Mouse (Mus musculus) hindbrain, embryonic 10.5 days (tissue): ENCODE data around the gene Spon2. TPM values are rescaled to one million over a fixed set of nuclear protein-coding genes. Genes with fewer than 3 reads are reported as not detected.

Source experiments
- DNase-seq: peaks from one replicate; pipeline ENCODE4 v3.0.0-alpha.2; 2017; ENCODE audit warnings: low spot score
- H3K27ac ChIP-seq: fragments of 300-500 bp; sonication (generic); 2 replicates; pipeline ENCODE4 v1.5.1; 2016; ENCODE audit warnings: mild to moderate bottlenecking, moderate library complexity
- H3K27me3 ChIP-seq: fragments of 300-500 bp; sonication (generic); 2 replicates; pipeline ENCODE4 v1.6.1; 2016; ENCODE audit warnings: mild to moderate bottlenecking; ENCODE audit not compliant: poor library complexity, insufficient read depth, severe bottlenecking
- H3K36me3 ChIP-seq: fragments of 300-500 bp; sonication (generic); 2 replicates; pipeline ENCODE4 v1.6.1; 2016; ENCODE audit warnings: mild to moderate bottlenecking, moderate library complexity
- H3K4me1 ChIP-seq: fragments of 300-500 bp; sonication (generic); replicated peaks from 2 replicates; pipeline ENCODE4 v1.6.1; 2016; ENCODE audit warnings: mild to moderate bottlenecking
- H3K4me3 ChIP-seq: fragments of 300-500 bp; sonication (generic); 2 replicates; pipeline ENCODE4 v1.5.1; 2016; ENCODE audit warnings: mild to moderate bottlenecking, moderate library complexity
- H3K9me3 ChIP-seq: fragments of 300-500 bp; sonication (generic); 2 replicates; pipeline ENCODE4 v1.6.1; 2016; ENCODE audit warnings: mild to moderate bottlenecking, moderate library complexity
- WGBS: fragments of 180-500 bp; shearing (Covaris S2); methylation state at CpG from one replicate; pipeline ENCODE4 v1.1.7; 2016; 5-methylcytosine and 5-hydroxymethylcytosine counted together
- polyA plus RNA-seq: library from polyadenylated mRNA; unstranded; fragments of >200 nt; fragmentation: Nextera tagmentation; extraction: Ambion mirVana; gene quantifications from 2 replicates; pipeline ENCODE4 v1.2.1, GENCODE M21; 2016

Gene Spon2
- 3.1 and 4.6 TPM in 2 replicates for polyA plus RNA-seq

DNA sequence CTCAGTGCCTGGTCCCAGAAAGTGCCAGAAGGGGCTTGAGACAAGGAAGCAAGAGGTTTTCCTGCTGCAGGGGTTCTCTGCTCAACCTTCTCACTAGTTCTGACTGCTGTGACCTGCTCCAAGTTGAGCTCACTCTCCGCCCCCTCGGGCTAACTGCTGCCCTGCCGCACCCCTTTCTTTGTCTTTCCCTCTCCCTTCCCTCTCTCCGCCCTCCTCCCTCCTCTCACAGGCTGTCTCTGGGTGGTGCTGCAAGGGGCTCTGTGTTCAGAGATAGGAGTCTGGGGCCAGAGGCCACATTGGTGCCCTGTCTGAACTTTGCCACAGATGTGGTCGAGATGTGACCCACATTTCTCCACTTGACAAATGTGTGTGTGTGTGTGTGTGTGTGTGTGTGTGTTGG is at the start of gene Spon2:
Spon2 (minus strand) TSS at position 375 of the 400 bp plus-strand sequence.
- H3K27me3 ChIP-seq = no peaks in the 10 kb centered on the region
- H3K27ac ChIP-seq = peak within 1 kb of the TSS; percentile 72
- no peaks in the 10 kb centered on the region for H3K36me3 ChIP-seq
- no peaks in the 10 kb centered on the region for H3K9me3 ChIP-seq
- DNase-seq = peak; percentile 38
- WGBS = 15% methylated on average over 5 of the region's 5 CpGs
- H3K4me1 ChIP-seq = peaks cover 60% of the 10 kb centered on the region
- H3K4me3 ChIP-seq = no peak within 1 kb of the TSS

DNA sequence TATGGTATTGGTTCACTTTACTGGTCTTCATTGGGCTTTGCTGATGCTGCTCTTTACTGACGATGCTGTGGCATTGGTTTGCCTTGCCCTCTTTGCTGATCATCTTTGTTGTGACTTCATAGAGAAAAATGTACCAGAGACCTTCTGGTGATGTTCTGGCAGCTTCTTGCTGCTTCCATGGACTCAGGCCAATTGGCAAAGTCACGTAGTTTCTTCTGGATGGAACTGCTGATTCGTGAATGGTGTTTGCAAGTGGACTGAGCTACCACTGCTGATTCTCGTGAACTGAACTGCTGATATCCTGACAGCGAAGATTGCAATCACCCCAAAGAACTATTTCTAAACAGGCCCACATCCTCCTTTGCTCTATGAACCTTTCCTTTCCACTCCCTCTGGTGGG is 36.2 kb upstream of the Spon2 start:
- peaks cover 100% of the 10 kb centered on the region for H3K36me3 ChIP-seq
- H3K27ac ChIP-seq = no peak overlapping the region
- H3K4me1 ChIP-seq = no peaks in the 10 kb centered on the region
- no peaks in the 10 kb centered on the region for H3K9me3 ChIP-seq
- WGBS = 93% methylated on average over 5 of the region's 5 CpGs
- H3K4me3 ChIP-seq = no peak overlapping the region
- H3K27me3 ChIP-seq = no peaks in the 10 kb centered on the region
- DNase-seq = no peak

DNA sequence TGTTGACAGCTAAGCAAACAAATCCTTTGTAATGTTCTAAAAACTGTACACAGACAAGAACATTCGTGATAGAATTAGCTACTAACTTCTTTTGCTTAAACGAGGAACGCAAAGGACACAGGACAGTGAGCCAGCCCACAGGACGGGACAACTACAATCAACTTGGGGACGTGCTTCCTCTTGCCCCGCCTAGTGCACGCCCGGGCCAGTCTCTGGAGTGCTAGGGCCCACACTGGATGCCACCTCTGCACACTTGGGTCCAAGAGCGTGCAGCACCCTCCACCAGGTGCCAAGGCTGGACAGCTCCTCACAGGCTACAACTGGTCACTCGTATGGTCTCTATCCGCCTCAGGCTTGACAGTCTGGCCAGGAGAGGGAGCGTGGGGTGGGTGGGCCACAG is 29.9 kb upstream of the Spon2 start:
- WGBS = 91% methylated on average over 12 of the region's 12 CpGs
- no peak for DNase-seq
- Histone ChIP-seq H3K9me3 (no peaks in the 10 kb centered on the region), H3K27me3 (no peaks in the 10 kb centered on the region), H3K27ac (no peak overlapping the region), H3K4me3 (no peak overlapping the region), H3K36me3 (peaks cover 99% of the 10 kb centered on the region), H3K4me1 (no peaks in the 10 kb centered on the region)

DNA sequence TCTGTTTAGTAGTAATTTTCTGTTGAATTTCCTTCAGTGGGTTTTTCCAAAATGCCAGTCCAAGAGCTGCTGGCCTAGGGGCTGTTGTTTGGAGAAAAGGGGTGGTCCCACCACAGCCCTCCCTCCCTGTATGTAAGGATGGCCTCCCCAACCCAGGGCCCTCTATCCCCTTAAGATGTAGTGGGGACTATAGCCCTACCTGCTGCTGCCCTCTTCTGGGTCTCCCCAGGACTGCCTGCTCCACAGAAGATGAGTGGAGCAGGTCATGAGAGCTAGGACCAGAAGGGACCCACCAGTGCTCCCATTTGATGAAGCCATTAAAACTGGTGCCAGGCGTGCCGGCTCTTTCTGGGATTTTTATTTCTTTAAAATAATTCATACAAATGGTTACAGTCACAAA is 29.1 kb upstream of the Spon2 start:
- DNase-seq = peak; percentile 14
- no peaks in the 10 kb centered on the region for H3K9me3 ChIP-seq
- peaks cover 99% of the 10 kb centered on the region for H3K36me3 ChIP-seq
- no peaks in the 10 kb centered on the region for H3K27me3 ChIP-seq
- 95% methylated on average over 2 of the region's 2 CpGs for WGBS
- no peak overlapping the region for H3K27ac ChIP-seq
- H3K4me1 ChIP-seq = no peaks in the 10 kb centered on the region
- H3K4me3 ChIP-seq = no peak overlapping the region

DNA sequence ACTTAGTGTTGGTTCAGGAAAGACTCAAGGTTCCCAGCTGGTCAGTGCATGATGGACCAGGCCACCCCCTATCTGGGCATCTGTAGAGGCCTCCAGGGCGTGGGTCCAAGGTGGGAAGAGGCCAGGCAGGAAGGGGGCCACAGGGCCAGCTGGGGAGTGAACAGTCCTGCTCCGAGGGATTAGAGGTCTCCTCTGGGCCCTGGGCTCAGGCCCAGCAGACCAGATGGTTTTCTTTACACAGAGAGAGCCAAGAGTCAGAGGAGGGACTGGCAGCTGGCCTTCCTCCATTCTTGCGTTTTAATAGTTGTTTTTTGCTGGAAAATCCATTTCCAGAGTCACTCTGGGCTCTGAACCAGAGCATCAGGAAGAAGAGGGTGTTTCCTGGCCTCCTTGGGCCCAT is 27.4 kb upstream of the Spon2 start:
- WGBS = 83% methylated on average over 3 of the region's 3 CpGs
- H3K27ac ChIP-seq = no peak overlapping the region
- DNase-seq = no peak

DNA sequence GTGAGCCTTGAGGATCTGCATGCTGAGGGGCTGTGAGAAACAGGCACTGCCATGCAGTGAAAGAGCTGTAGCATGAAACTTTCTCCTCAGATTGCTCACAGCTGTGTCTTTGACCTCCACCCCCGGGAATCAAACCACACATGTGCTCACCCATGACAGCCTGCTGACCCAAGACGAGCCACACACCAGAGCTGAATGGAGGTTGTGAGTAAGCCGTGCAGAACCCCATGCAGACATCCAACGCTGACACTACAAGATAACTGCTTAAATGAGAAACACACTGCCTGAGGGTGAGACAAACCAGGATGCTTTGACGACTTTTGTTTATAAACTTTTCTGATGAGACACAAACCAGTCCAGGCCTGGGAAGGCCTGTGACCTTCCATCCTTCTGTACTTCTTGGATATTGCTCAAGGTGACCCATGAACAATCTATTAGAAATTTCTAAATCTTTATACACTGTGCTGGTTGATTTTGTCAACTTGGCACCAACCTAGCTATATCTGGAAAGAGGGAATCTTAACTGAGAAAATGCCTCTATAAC is 26.2 kb upstream of the Spon2 start:
- no peak for DNase-seq
- Histone ChIP-seq H3K4me1 (no peaks in the 10 kb centered on the region), H3K36me3 (peaks cover 84% of the 10 kb centered on the region), H3K27me3 (no peaks in the 10 kb centered on the region), H3K9me3 (no peaks in the 10 kb centered on the region), H3K4me3 (no peak overlapping the region), H3K27ac (no peak overlapping the region)
- 77% methylated on average over 5 of the region's 5 CpGs for WGBS

More for the DNA sequence above, 27.4 kb upstream of the Spon2 start:
- Histone ChIP-seq H3K36me3 (peaks cover 96% of the 10 kb centered on the region), H3K27me3 (no peaks in the 10 kb centered on the region), H3K4me1 (no peaks in the 10 kb centered on the region), H3K4me3 (no peak overlapping the region), H3K9me3 (no peaks in the 10 kb centered on the region)

DNA sequence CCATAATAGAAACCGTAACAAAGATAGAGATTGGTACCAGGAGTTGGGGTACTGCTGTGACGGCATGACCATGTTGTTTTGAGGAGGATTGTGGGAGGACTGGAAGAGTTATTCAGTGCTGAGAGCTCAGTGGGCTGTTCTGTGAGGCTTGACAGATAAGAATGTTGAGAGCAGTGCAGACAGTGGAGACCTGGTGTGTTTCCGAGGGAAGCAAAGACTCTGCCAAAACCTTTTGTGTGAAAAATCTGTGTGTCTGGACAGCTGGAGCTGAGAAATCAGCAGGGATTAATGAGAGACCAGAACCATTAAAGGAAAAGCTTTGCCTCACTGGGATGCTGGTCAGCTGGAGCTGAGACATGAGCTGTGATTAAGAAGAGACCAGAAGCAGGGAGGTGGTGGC is 21.7 kb upstream of the Spon2 start:
- peaks cover 39% of the 10 kb centered on the region for H3K36me3 ChIP-seq
- no peaks in the 10 kb centered on the region for H3K9me3 ChIP-seq
- H3K4me3 ChIP-seq = no peak overlapping the region
- no peak overlapping the region for H3K27ac ChIP-seq
- WGBS = 69% methylated on average over 3 of the region's 3 CpGs
- H3K27me3 ChIP-seq = no peaks in the 10 kb centered on the region
- H3K4me1 ChIP-seq = 0 out of 2 replicates have a peak, but pooled peaks cover 4% of the 10 kb centered on the region
- no peak for DNase-seq

DNA sequence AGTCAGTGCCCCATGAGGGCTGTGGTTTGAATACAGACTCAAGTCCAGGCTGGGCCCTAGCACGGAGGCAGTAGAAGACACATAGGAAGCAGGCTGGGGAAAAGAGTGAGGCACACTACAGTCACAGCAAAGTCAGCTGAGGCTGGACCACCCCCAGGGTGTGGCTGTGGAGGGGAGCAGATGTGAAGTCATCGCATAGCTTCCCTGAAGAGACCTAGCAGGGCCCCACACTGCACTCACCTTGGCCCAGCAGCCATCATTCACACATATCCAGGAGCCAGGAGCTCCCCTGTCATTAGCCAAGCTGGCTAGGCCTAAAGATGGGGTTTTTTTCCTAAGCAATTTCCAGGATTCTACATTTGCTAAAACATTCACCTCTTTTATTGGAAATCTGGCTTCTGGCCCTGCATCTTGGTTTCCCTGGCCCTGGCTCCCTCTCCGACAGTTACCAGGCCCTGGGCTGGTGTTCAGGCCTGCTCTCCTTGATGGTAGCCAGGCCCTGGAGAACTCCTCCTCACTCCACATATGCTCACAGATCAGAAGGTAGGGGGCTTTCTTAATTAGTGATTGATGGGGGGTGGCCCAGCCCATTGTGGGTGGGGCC is 21.0 kb upstream of the Spon2 start:
- Histone ChIP-seq H3K4me3 (no peak overlapping the region), H3K36me3 (peaks cover 32% of the 10 kb centered on the region), H3K9me3 (no peaks in the 10 kb centered on the region), H3K27ac (0 out of 2 replicates have a peak overlapping the region, but pooled peaks have one; percentile 12), H3K27me3 (no peaks in the 10 kb centered on the region), H3K4me1 (0 out of 2 replicates have a peak, but pooled peaks cover 4% of the 10 kb centered on the region)
- no peak for DNase-seq
- WGBS = 80% methylated on average over 3 of the region's 3 CpGs

DNA sequence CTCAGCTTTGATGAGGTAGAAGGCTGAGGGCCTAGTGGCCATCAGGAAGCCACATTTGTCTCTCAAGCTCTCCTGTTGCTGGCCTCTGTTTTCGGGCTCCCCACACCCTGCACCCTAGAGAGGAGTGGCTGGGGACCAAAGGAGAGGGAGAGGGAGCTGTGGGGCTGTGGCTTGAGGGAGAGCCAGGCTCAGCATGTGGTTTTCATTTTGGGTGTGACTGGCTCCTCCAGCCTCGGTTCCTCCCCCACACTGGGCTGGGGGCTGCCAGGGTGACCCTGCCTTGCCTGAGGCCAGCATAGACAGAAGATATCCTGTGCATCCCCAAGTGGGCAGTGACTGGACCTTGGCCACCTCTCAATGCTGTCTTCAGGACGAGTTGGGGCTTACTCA is 20.0 kb upstream of the Spon2 start:
- WGBS = 63% methylated on average over 3 of the region's 3 CpGs
- no peak for DNase-seq
- H3K36me3 ChIP-seq = peaks cover 22% of the 10 kb centered on the region
- no peaks in the 10 kb centered on the region for H3K9me3 ChIP-seq
- 0 out of 2 replicates have a peak, but pooled peaks cover 4% of the 10 kb centered on the region for H3K4me1 ChIP-seq
- H3K4me3 ChIP-seq = no peak overlapping the region
- H3K27ac ChIP-seq = 0 out of 2 replicates have a peak overlapping the region, but pooled peaks have one; percentile 29
- H3K27me3 ChIP-seq = no peaks in the 10 kb centered on the region

DNA sequence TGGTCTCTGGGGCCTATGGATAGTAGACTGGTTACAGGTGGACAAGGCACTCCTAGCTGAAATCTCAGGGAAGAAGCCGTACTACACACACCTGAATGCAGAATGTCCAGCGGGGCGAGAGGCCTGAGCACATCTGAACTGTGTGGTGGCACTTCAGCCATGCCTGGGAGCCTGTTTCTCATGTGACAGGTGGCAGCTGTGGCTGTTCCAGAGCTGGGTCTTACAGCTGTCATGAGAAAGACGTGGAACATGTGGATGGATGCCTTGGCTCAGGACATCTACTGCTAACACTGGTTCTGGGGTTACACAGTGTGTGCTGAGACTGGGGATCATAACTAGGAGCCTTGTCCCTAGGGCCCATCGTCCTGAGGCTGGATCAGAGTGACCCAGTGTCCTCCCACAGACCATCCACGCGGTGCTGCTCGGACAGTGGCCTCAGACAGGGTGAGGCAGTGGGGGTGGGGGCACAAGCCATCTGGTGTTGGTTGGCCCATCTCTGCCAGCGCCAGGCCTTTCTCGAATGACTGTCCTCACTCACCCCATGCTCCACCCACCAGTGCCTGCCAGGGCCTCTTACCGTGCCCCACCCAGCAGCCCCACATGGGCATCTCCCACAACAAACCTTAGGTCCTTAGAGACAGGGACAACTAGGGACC is 19.5 kb upstream of the Spon2 start:
- H3K9me3 ChIP-seq = no peaks in the 10 kb centered on the region
- 86% methylated on average over 11 of the region's 11 CpGs for WGBS
- no peak overlapping the region; the same call in 1 of the 2 replicates for H3K27ac ChIP-seq
- H3K27me3 ChIP-seq = no peaks in the 10 kb centered on the region
- no peak overlapping the region for H3K4me3 ChIP-seq
- no peak for DNase-seq
- H3K4me1 ChIP-seq = 0 out of 2 replicates have a peak, but pooled peaks cover 4% of the 10 kb centered on the region
- peaks cover 17% of the 10 kb centered on the region for H3K36me3 ChIP-seq

DNA sequence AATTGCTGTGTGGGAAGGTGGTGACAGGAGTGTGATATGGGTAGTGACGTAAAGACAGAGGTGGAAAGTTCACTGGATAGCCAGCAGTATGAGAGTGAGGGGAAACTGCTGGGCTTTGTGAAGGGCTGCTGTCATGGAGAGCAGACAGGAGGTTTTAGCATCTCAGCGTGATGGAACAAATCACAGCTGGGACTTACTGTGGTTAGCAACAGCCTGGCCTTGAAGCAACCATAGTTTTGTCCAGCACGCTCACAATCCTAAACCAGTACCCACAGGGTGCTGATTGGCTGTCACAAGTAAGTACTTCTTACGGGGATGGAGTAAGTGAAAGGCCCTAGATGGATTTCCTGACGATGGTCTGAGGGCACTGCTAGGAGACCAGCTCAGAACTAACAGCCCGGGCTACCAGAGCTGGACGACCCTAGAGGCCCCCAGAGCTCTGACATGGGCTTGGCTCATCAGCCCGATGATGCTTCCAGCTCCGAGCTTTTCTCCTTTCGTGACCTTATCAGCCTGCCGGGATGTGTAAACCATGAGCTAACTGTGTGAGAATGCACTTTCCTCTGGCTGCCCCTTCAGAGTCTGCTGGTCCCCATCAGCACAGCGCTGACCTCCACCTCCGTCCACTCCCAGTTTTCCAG is 16.3 kb upstream of the Spon2 start:
- no peaks in the 10 kb centered on the region for H3K27me3 ChIP-seq

DNA sequence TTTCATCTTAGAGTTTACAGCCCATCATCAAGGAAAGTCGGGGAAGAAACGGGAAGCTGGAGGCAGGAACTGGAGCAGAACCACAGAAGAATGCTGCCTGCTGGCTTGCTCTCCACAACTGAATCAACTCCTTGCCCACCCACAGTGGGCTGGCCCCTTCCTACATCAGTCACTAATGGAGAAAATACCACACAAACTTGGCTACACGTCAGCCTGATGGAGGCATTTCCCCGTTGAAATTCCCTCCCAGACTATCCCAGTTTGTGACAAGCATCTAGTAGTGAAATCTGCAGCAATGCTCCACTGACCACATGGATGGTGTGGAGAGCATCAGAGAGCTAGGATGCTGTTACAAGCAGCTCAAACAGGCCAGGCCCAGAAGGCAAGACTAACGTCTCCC is 14.5 kb upstream of the Spon2 start:
- Histone ChIP-seq H3K4me1 (peaks cover 10% of the 10 kb centered on the region), H3K36me3 (no peaks in the 10 kb centered on the region), H3K27ac (no peak overlapping the region), H3K4me3 (no peak overlapping the region), H3K9me3 (no peaks in the 10 kb centered on the region), H3K27me3 (no peaks in the 10 kb centered on the region)
- no peak for DNase-seq
- 86% methylated on average over 5 of the region's 5 CpGs for WGBS

More for the DNA sequence above, 16.3 kb upstream of the Spon2 start:
- Histone ChIP-seq H3K9me3 (no peaks in the 10 kb centered on the region), H3K27ac (no peak overlapping the region), H3K4me3 (no peak overlapping the region), H3K4me1 (0 out of 2 replicates have a peak, but pooled peaks cover 4% of the 10 kb centered on the region), H3K36me3 (no peaks in the 10 kb centered on the region)
- 65% methylated on average over 13 of the region's 13 CpGs for WGBS
- DNase-seq = no peak

DNA sequence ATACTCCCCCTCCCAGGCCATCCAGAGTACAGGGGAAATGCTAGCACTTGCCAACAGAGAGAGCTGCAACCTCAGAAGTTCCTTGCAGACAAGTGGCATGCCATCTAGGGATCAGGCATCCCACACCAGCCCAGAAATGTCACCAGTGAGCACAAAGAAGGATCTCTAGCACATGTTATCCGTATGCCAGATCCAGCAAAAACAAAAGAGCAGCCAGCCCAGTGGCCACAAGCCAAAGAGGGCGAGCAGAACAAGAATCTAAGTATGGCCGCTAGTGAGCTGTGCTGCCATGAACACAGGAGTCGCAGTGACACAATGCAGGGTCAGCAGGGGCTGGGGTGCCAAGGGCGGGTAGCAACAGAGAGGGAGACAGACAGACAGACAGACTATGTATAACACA is 12.0 kb upstream of the Spon2 start:
- peaks cover 7% of the 10 kb centered on the region for H3K4me1 ChIP-seq
- no peak for DNase-seq
- 62% methylated on average over 5 of the region's 5 CpGs for WGBS
- no peaks in the 10 kb centered on the region for H3K36me3 ChIP-seq
- no peaks in the 10 kb centered on the region for H3K27me3 ChIP-seq
- no peaks in the 10 kb centered on the region for H3K9me3 ChIP-seq
- no peak overlapping the region for H3K4me3 ChIP-seq
- no peak overlapping the region for H3K27ac ChIP-seq
